Mouse (Mus musculus) limb, embryonic 11.5 days (tissue): ENCODE results near the gene 1700023F06Rik. TPM values are rescaled to one million over a fixed set of nuclear protein-coding genes. Genes with fewer than 3 reads are reported as not detected.

Source experiments
- ATAC-seq: fragments of 200-750 bp; cut with Nextera tagmentation; 2 replicates; pipeline ENCODE4 v1.8.0; 2017; ENCODE audit warnings: low read depth; ENCODE audit not compliant: insufficient number of reproducible peaks, low FRiP score, low TSS enrichment
- DNase-seq: peaks from one replicate; pipeline ENCODE4 v3.0.0-alpha.2; 2015; ENCODE audit warnings: low spot score
- H3K27ac ChIP-seq: fragments of 300-500 bp; sonication (generic); replicated peaks from 2 replicates; pipeline ENCODE4 v1.5.1; 2014; ENCODE audit warnings: low read depth, mild to moderate bottlenecking, low read length
- H3K27me3 ChIP-seq: fragments of 300-500 bp; sonication (generic); 2 replicates; pipeline ENCODE4 v1.6.1; 2014; ENCODE audit warnings: mild to moderate bottlenecking, low read length, mixed read lengths; ENCODE audit not compliant: control insufficient read depth, insufficient read depth
- H3K36me3 ChIP-seq: fragments of 300-500 bp; sonication (generic); 2 replicates; pipeline ENCODE4 v1.6.1; 2014; ENCODE audit warnings: mild to moderate bottlenecking, low read length, moderate library complexity, mixed read lengths; ENCODE audit not compliant: control insufficient read depth, insufficient read depth
- H3K4me1 ChIP-seq: fragments of 300-500 bp; sonication (generic); 2 replicates; pipeline ENCODE4 v1.6.1; 2014; ENCODE audit warnings: low read length, mixed read lengths; ENCODE audit not compliant: control insufficient read depth, insufficient read depth
- H3K4me2 ChIP-seq: fragments of 300-500 bp; sonication (generic); 2 replicates; pipeline ENCODE4 v1.6.1; 2014; ENCODE audit warnings: low read depth, mild to moderate bottlenecking, moderate library complexity; ENCODE audit not compliant: severe bottlenecking
- H3K4me3 ChIP-seq: fragments of 300-500 bp; sonication (generic); 2 replicates; pipeline ENCODE4 v1.5.1; 2014; ENCODE audit warnings: low read depth, low read length
- H3K9ac ChIP-seq: fragments of 300-500 bp; sonication (generic); 2 replicates; pipeline ENCODE4 v1.6.1; 2014; ENCODE audit warnings: mild to moderate bottlenecking, low read length
- H3K9me3 ChIP-seq: fragments of 300-500 bp; sonication (generic); 2 replicates; pipeline ENCODE4 v1.6.1; 2016; ENCODE audit warnings: low read length; ENCODE audit not compliant: control insufficient read depth
- WGBS: fragments of 180-500 bp; shearing (Covaris S2); extraction: QIAGEN DNeasy Blood & Tissue Kit; methylation state at CpG from one replicate; pipeline ENCODE4 v1.1.7; 2014; 5-methylcytosine and 5-hydroxymethylcytosine counted together
- polyA plus RNA-seq: library from polyadenylated mRNA; unstranded; fragments of >200 nt; fragmentation: Nextera tagmentation; extraction: Ambion mirVana; gene quantifications from 2 replicates; pipeline ENCODE4 v1.2.1, GENCODE M21; 2014

1700023F06Rik gene
- polyA plus RNA-seq, 1 experiment from 2014 or later, result 0.48 TPM

DNA sequence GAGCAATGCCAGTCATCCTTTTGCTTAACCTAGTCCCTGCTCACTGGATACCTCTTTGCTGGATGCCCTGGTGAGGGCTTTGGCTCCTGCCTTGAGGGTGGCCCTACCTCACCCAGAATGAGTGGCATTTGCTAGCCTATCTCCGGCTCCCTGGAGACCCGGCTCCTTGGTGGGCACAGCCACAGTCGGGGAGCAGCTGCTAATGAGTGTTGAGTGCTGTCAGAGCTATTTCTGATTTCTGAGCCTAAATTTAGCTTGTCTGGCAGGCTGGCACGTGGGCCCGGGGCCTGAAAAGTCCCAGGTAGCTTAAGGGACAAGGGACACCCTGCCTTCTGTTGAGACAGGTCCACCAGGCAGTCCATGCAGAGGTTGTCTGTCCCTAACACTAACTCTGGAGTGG lies 31.1 kb downstream of the 1700023F06Rik start:
- Histone ChIP-seq H3K36me3 (no peaks in the 10 kb centered on the region), H3K4me2 (no peak overlapping the region), H3K27me3 (peaks cover 9% of the 10 kb centered on the region), H3K4me1 (0 out of 2 replicates have a peak, but pooled peaks cover 6% of the 10 kb centered on the region), H3K4me3 (no peak overlapping the region), H3K9me3 (no peaks in the 10 kb centered on the region), H3K9ac (no peak overlapping the region), H3K27ac (no peak overlapping the region)
- DNase-seq, result no peak
- no peak for ATAC-seq
- WGBS, result 83% methylated on average over 5 of the region's 5 CpGs

DNA sequence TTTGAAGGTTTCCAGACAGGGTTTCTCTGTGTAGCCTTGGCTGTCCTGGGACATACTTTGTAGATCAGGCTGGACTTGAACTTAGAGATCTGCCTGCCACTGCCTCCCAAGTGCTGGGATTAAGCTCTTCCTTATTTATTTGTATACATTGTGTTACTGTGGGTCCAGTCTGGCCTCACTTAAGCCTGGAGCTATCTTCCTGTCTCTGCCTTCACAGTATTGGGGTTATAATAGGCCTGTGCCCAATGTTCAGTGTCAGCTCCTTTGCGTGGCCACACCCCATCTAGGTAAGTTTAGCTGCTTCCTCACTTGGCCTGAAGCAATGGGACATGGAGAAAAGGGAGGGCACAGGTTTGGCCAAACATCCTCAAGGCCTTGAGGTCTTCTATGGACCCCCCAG lies 31.8 kb downstream of the 1700023F06Rik start:
- H3K9me3 ChIP-seq, result no peaks in the 10 kb centered on the region
- no peak for DNase-seq
- H3K27me3 ChIP-seq, result peaks cover 16% of the 10 kb centered on the region
- H3K4me2 ChIP-seq, result no peak overlapping the region
- ATAC-seq, result no peak
- WGBS, result 96% methylated on average over 1 of the region's 1 CpGs
- no peak overlapping the region for H3K4me3 ChIP-seq
- no peak overlapping the region for H3K9ac ChIP-seq
- 0 out of 2 replicates have a peak, but pooled peaks cover 6% of the 10 kb centered on the region for H3K4me1 ChIP-seq
- no peak overlapping the region for H3K27ac ChIP-seq
- no peaks in the 10 kb centered on the region for H3K36me3 ChIP-seq

DNA sequence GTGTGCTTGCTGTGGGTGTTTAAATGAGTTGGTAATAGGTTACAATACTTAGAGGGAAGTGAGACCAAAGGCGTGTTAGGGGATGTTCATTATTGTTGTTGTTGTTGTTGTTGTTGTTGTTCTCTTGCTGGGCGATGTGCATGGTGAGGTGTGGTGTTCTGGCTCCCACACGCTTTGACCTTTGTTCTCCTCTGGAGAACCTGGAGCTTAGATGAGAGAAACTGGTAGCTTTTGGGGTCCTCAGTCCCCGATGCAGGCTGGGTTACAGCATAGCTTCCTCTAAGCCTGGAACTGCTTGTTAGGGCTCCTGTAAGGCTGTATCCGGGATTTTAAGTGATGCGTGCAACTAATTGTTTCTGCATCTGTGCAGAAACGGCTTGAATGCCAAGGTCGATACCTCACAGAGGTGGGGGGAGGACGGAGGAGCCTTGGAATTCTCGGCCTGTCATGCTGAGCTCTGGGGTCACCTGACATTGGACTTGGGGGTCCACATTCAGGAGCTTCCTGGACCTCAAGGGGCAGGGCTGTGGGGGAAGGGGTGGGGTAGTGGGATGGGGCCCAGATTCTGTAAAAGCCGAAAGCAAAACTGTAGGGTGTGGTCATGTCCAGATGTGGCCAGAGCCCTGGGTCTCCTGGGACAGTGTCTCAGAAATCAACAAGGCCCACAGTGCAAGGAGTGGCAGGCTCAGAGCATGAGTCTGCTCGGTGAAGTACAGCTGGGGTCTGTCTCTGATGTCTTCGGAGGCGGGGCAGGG lies 32.5 kb downstream of the 1700023F06Rik start:
- H3K36me3 ChIP-seq, result no peaks in the 10 kb centered on the region
- 0 out of 2 replicates have a peak, but pooled peaks cover 6% of the 10 kb centered on the region for H3K4me1 ChIP-seq
- DNase-seq (no peak), ATAC-seq (no peak)
- H3K9me3 ChIP-seq, result no peaks in the 10 kb centered on the region
- H3K9ac ChIP-seq, result no peak overlapping the region
- 81% methylated on average over 14 of the region's 14 CpGs for WGBS
- no peak overlapping the region for H3K27ac ChIP-seq
- no peak overlapping the region for H3K4me2 ChIP-seq
- H3K27me3 ChIP-seq, result peaks cover 23% of the 10 kb centered on the region
- H3K4me3 ChIP-seq, result no peak overlapping the region

DNA sequence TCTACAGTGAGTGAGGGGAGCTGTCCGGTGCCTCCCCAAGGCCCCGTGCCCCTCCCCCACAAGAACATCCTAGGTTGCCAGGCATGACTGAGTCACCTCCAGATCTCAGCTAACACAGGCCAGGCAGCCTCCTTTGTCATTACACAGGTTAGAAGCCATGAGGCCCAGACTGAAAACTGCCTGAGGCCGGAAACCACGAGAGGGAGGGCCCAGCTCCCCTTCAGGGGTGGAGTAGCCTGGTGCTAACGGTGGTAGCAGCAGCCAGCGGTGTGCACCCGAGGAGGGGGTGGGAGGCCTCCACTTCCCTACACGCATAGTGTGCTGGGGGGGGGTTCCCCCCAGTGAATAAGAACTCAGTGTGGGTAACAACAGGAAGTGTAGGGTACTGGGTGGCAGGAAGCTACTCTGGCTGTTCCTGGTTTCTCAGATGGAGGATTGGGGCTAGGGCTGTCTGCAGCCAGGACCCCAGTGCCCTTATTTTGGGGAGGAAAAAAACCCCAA lies 33.4 kb downstream of the 1700023F06Rik start:
- H3K36me3 ChIP-seq, result no peaks in the 10 kb centered on the region
- H3K4me2 ChIP-seq, result no peak overlapping the region
- peaks cover 11% of the 10 kb centered on the region; the same call in 1 of the 2 replicates for H3K4me1 ChIP-seq
- H3K27me3 ChIP-seq, result peaks cover 32% of the 10 kb centered on the region
- H3K9me3 ChIP-seq, result no peaks in the 10 kb centered on the region
- H3K9ac ChIP-seq, result 0 out of 2 replicates have a peak overlapping the region, but pooled peaks have one; percentile 12
- ATAC-seq (no peak), DNase-seq (no peak)
- no peak overlapping the region for H3K4me3 ChIP-seq
- 48% methylated on average over 8 of the region's 8 CpGs for WGBS
- H3K27ac ChIP-seq, result no peak overlapping the region

DNA sequence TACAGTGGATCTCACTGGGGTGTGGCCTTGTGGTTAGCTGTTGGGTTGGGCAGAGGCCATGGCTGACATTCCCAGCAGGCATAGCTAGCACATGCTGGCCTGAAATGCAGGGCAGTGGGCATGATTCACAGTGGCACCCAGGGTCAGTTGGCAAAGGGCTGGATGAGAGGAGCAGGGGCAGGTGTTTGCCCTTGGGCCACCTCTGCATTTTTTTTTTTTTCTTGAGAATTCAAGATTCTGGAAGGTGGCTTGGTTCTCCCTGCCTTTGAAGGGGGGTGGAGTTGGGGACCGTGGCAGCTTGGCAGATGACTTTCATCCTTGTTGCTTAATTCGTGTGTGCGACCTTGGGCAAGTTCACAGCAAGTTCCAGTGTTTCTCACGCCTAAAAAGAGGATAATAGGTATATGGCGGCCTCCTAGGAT lies 33.9 kb downstream of the 1700023F06Rik start:
- ATAC-seq (no peak), DNase-seq (no peak)
- no peak overlapping the region for H3K4me2 ChIP-seq
- H3K9me3 ChIP-seq, result no peaks in the 10 kb centered on the region
- no peak overlapping the region for H3K4me3 ChIP-seq
- H3K4me1 ChIP-seq, result peaks cover 11% of the 10 kb centered on the region; the same call in 1 of the 2 replicates
- no peak overlapping the region for H3K27ac ChIP-seq
- no peak overlapping the region for H3K9ac ChIP-seq
- no peaks in the 10 kb centered on the region for H3K36me3 ChIP-seq
- 70% methylated on average over 5 of the region's 5 CpGs for WGBS
- peaks cover 37% of the 10 kb centered on the region for H3K27me3 ChIP-seq

DNA sequence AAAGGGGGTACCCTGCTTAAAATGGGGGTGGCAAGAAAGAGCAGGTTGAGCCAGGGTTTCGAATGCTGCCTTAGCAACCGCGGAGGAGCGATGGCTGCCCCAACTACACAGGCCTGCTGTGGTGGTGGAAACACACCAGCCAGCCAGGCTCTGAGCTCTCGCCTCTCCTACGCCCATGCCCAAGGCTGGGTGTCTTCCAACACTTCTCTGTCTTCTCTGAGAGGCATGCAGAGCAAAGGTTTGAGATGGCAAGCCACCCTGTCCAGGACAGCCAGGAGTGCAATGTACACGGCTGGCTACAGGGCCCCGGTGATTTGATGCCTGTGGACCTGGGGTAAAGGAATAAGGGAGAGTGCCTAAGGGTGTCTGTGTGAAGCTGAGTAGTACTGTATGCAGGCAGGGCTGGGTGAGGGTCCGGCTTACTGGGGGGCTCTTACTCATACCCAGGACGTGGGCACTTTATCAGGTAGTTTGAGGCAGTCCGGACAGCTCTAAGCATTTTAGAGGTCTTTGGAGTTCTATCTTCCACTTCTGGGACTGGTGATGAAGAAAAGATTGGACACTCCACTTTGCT lies 34.5 kb downstream of the 1700023F06Rik start:
- Histone ChIP-seq H3K4me2 (no peak overlapping the region), H3K27ac (no peak overlapping the region), H3K4me1 (peaks cover 11% of the 10 kb centered on the region; the same call in 1 of the 2 replicates), H3K36me3 (no peaks in the 10 kb centered on the region), H3K9ac (no peak overlapping the region), H3K27me3 (peaks cover 42% of the 10 kb centered on the region), H3K9me3 (no peaks in the 10 kb centered on the region), H3K4me3 (no peak overlapping the region)
- DNase-seq (no peak), ATAC-seq (no peak)
- WGBS, result 94% methylated on average over 11 of the region's 11 CpGs

DNA sequence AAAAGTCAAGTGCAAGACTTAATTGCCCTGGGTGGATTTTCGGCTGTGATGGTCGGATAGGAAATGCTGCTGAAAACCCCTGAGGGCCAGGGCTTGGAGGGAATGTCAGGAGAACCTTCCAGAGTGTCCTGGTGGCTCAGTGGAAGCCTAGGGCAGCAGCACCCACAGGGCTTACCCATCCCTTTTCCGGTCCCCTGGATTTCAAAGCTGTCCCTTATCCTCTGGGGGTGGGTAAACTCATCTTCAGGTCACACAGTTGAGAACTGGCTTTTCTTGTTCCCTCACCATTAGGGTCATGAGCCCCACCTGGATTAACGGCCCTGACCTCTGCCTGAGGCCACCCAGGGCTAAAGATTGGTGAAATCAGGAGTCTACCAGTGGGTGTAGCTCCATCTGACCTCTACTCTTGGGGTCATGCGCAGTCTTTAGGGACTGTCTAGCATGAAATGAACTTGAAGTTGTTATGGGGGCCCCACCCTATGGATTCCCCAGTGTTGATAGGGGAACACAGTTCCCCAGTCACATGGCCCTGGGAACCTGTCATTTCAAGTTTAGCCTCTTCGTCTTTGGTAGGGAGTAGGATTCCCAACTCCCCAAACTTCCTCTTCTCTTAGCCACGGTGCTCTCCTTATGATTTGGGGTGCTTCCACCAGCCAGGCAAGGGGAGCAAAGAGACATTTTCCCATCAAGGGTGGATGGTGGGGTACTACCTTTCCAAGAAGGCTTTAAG lies 35.2 kb downstream of the 1700023F06Rik start:
- 82% methylated on average over 7 of the region's 7 CpGs for WGBS
- no peaks in the 10 kb centered on the region for H3K9me3 ChIP-seq
- H3K27ac ChIP-seq, result no peak overlapping the region
- peaks cover 11% of the 10 kb centered on the region; the same call in 1 of the 2 replicates for H3K4me1 ChIP-seq
- H3K9ac ChIP-seq, result no peak overlapping the region
- DNase-seq (no peak), ATAC-seq (no peak)
- H3K4me3 ChIP-seq, result no peak overlapping the region
- no peaks in the 10 kb centered on the region for H3K36me3 ChIP-seq
- H3K27me3 ChIP-seq, result peaks cover 42% of the 10 kb centered on the region
- no peak overlapping the region for H3K4me2 ChIP-seq

DNA sequence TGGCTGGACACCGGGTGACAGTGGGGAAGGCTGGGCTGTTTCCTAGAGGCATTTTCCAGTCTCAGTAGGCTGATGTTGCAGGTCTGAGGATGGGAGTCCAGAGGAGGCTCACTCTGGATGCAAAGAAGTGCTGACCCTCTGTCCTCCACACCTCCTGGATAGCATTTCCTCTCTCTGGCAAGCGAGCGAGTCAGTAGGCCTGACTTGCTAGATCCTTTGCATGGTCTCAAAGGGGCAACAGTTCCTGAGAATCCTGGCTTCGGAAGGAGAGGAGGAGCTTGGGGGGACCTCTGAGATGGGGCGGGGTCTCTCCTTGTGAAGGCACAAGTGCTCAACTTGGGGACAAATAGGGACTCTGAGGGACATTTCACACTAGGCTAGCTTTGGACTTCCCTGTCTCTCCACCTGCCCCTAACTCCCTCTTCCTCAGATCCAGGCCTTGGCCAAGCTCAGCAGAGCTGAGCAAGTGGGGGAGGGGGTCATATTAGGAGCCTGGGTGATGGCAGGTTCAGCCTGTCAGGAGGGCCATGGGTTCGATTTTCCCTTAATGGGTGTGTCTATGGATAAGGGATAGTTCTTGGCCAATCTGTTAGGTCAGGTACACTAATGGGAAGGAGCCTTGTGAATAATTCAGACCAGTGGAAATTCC lies 35.8 kb downstream of the 1700023F06Rik start:
- H3K27me3 ChIP-seq, result peaks cover 42% of the 10 kb centered on the region
- H3K4me1 ChIP-seq, result peaks cover 11% of the 10 kb centered on the region; the same call in 1 of the 2 replicates
- DNase-seq (no peak), ATAC-seq (no peak)
- 60% methylated on average over 6 of the region's 6 CpGs for WGBS
- no peaks in the 10 kb centered on the region for H3K9me3 ChIP-seq
- no peak overlapping the region for H3K27ac ChIP-seq
- H3K36me3 ChIP-seq, result no peaks in the 10 kb centered on the region
- H3K4me2 ChIP-seq, result no peak overlapping the region
- no peak overlapping the region for H3K4me3 ChIP-seq
- no peak overlapping the region for H3K9ac ChIP-seq
